Mouse (Mus musculus) embryonic facial prominence, embryonic 15.5 days (tissue): ENCODE data around the gene Olfm3. TPM values are rescaled to one million over a fixed set of nuclear protein-coding genes. Genes with fewer than 3 reads are reported as not detected.

ENCODE experiments used
- ATAC-seq: fragments of 200-750 bp; cut with Nextera tagmentation; 2 replicates; pipeline ENCODE4 v1.8.0; 2017; ENCODE audit warnings: low read depth, moderate TSS enrichment; ENCODE audit not compliant: insufficient number of reproducible peaks, low FRiP score, low TSS enrichment
- H3K27ac ChIP-seq: fragments of 300-500 bp; sonication (generic); replicated peaks from 2 replicates; pipeline ENCODE4 v1.5.1; 2015; ENCODE audit warnings: mild to moderate bottlenecking, inconsistent platforms
- H3K27me3 ChIP-seq: fragments of 300-500 bp; sonication (generic); 2 replicates; pipeline ENCODE4 v1.6.1; 2015; ENCODE audit warnings: inconsistent platforms
- H3K36me3 ChIP-seq: fragments of 300-500 bp; sonication (generic); 2 replicates; pipeline ENCODE4 v1.6.1; 2015; ENCODE audit warnings: mild to moderate bottlenecking, inconsistent platforms
- H3K4me1 ChIP-seq: fragments of 300-500 bp; sonication (generic); 2 replicates; pipeline ENCODE4 v1.6.1; 2015; ENCODE audit warnings: inconsistent platforms
- H3K4me2 ChIP-seq: fragments of 300-500 bp; sonication (generic); replicated peaks from 2 replicates; pipeline ENCODE4 v1.6.1; 2015; ENCODE audit warnings: mild to moderate bottlenecking, inconsistent platforms
- H3K4me3 ChIP-seq: fragments of 300-500 bp; sonication (generic); replicated peaks from 2 replicates; pipeline ENCODE4 v1.5.1; 2015; ENCODE audit warnings: mild to moderate bottlenecking, inconsistent platforms
- H3K9ac ChIP-seq: fragments of 300-500 bp; sonication (generic); 2 replicates; pipeline ENCODE4 v1.6.1; 2015; ENCODE audit warnings: inconsistent platforms
- H3K9me3 ChIP-seq: fragments of 300-500 bp; sonication (generic); replicated peaks from 2 replicates; pipeline ENCODE4 v1.6.1; 2016; ENCODE audit warnings: inconsistent platforms
- WGBS: fragments of 180-500 bp; shearing (Covaris S2); methylation state at CpG from one replicate; pipeline ENCODE4 v1.1.7; 2015; 5-methylcytosine and 5-hydroxymethylcytosine counted together
- polyA plus RNA-seq: library from polyadenylated mRNA; unstranded; fragments of >200 nt; fragmentation: Nextera tagmentation; extraction: Ambion mirVana; gene quantifications from 2 replicates; pipeline ENCODE4 v1.2.1, GENCODE M21; 2015

The Olfm3 gene
- polyA plus RNA-seq, 1 experiment from 2014 or later = 0.12 TPM

DNA sequence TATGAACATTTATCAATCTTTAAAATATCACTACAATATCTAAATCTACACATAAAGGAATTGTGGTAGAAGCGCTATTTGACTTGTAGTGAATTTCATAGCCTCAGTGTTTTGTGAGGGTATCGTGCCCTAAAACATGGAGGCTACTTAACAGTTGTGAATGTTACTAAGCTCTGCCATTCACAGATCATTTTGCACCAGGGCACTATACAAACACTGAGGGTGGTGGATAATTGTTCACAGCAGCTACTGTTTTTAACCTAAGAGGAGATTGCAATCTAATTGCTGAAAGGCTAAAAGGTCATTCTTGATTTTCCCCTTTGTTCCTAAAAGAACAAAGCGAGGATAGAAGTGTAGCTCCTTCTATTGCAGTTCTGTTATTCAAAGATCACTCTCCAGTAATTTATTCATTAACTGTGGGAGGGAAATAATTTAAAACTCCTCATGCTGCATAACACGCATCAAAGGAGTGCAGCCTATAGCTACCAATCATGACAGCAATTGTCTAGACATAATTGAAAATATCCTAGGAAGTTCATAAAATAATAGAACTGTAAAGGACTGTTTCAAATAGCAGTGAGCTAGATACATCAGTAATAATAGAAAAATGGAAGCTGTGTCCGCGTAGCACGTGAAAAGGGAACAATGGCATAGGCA is 55.6 kb downstream of the Olfm3 start:
- Histone ChIP-seq H3K9me3 (no peaks in the 10 kb centered on the region), H3K4me1 (no peaks in the 10 kb centered on the region), H3K27ac (no peak overlapping the region), H3K4me3 (no peak overlapping the region), H3K4me2 (no peak overlapping the region), H3K36me3 (no peaks in the 10 kb centered on the region), H3K9ac (no peak overlapping the region), H3K27me3 (no peaks in the 10 kb centered on the region)
- ATAC-seq = no peak
- WGBS = 60% methylated on average over 7 of the region's 7 CpGs

DNA sequence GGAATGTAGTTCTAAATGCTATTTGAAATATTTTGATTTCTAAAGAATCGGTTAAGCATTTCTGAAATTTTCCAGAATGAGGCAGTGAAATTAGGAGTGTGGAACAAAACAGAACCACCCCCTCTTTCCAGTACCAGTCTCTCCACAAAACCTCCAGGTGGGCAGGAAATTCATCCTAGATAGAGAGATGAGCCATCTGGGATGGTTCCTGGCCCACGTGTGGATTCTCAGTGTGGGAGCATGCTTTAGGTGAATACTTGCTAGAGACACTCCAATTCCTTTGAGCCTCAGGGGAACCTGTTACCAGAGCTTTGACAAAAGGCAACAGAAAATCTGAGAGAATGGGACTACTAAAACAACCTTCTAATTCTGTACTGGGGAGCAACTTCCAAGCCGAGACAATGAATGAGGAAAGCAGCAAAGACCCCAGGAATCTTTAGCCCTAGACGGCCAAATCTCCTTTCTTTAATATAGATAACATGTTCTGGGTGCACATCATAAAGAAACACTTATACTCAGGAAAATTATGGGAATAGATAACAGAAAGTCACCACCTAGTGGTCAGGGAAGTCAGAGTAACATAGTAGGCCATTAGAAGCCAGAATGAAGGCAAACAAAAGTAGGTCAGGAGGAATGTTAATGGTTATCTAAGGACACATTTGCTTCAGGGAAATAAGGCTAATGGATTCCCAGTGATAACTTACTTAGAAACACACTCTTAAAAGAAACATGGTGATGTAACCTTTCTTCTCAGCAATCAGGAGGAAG is 58.6 kb downstream of the Olfm3 start:
- Histone ChIP-seq H3K9me3 (no peaks in the 10 kb centered on the region), H3K4me1 (no peaks in the 10 kb centered on the region), H3K36me3 (no peaks in the 10 kb centered on the region), H3K9ac (no peak overlapping the region), H3K27me3 (no peaks in the 10 kb centered on the region), H3K4me2 (no peak overlapping the region), H3K27ac (no peak overlapping the region), H3K4me3 (no peak overlapping the region)
- WGBS = 66% methylated on average over 4 of the region's 4 CpGs
- no peak for ATAC-seq

DNA sequence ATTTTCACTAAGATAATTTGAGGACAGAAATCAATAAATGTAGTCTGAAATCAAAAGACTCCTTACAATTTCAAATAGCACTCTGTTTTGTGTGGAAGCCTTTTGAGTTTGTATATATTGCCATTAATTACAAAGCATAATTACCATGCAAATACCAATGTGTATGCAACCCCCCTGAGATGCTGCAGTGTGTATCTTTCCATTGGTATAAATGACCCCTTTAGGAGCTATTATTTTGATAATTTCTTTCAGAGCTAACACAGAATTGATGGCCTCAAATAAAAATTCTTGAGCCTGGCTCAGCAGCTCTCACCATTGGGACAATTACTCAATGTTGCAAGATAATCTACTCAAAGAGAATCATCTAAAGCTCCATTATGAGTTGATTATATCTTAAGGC is 67.3 kb downstream of the Olfm3 start:
- Histone ChIP-seq H3K27ac (no peak overlapping the region), H3K36me3 (no peaks in the 10 kb centered on the region), H3K4me3 (no peak overlapping the region), H3K4me1 (no peaks in the 10 kb centered on the region), H3K27me3 (no peaks in the 10 kb centered on the region), H3K4me2 (no peak overlapping the region), H3K9ac (no peak overlapping the region), H3K9me3 (no peaks in the 10 kb centered on the region)
- ATAC-seq = no peak

DNA sequence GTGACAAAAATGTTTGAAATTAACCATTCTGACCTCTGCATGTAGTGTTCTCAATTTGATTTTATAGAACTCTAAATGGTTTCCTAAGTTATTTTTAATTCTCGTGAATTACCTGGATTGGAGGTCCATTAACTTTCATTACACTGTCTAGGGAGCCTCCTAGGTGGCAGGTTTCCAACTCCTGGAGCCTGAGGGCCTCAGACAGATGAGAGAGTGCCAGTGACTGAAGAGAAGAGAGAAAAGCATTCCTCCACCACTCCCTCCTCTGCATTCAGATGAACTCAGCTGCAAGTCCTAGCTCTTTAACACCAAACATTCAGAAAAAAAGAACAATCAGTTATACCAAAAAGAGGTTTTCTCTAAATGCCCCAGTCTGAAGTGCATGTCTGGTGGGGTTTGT is 68.6 kb downstream of the Olfm3 start:
- no peak overlapping the region for H3K4me3 ChIP-seq
- no peak for ATAC-seq
- H3K9ac ChIP-seq = no peak overlapping the region
- WGBS = 28% methylated on average over 1 of the region's 1 CpGs
- no peaks in the 10 kb centered on the region for H3K36me3 ChIP-seq
- H3K27ac ChIP-seq = no peak overlapping the region
- H3K9me3 ChIP-seq = no peaks in the 10 kb centered on the region
- H3K27me3 ChIP-seq = no peaks in the 10 kb centered on the region
- H3K4me1 ChIP-seq = no peaks in the 10 kb centered on the region
- H3K4me2 ChIP-seq = no peak overlapping the region

DNA sequence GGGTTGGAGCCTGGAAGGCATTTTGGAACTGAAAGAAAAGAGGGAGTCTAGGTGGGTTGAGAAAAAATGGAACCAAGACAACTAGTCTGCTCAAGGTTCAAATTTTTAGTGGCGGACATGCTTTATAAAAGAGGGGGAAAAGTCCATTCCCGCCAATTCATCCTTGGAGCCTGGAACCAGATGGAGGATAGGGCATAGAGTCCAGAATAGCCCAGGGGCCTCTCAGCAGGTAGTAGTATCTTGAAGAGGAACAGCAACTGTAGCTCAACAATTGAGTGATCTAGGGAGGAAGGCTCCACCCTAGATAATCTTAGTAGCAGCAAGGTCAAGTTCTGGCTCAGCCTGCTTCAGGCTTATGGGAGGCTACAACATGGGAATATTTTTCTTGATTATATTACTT is 87.0 kb downstream of the Olfm3 start:
- no peaks in the 10 kb centered on the region for H3K36me3 ChIP-seq
- H3K4me1 ChIP-seq = no peaks in the 10 kb centered on the region
- no peak for ATAC-seq
- WGBS = 93% methylated on average over 2 of the region's 2 CpGs
- H3K27ac ChIP-seq = no peak overlapping the region
- no peaks in the 10 kb centered on the region for H3K27me3 ChIP-seq
- no peaks in the 10 kb centered on the region for H3K9me3 ChIP-seq
- no peak overlapping the region for H3K4me3 ChIP-seq
- H3K4me2 ChIP-seq = no peak overlapping the region
- H3K9ac ChIP-seq = no peak overlapping the region

DNA sequence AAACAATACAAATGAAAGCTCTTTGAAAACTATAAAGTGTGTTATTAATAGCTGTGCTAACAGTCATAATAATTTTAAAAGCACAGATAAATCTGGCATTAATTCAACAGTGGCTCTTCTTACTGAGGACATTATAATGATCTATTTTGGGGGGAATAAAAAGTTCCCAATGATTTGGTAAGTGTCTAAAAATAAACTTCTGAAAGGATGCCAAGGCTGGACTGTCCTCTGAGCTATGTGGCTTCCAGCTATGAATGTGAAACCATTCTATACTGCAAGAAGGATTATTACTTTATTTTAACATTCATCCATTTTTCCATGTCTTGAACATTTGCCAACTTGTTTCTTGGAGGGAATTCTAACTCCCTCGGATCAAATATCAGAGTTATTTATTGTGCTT is 92.1 kb downstream of the Olfm3 start:
- H3K9ac ChIP-seq = no peak overlapping the region
- H3K27me3 ChIP-seq = no peaks in the 10 kb centered on the region
- H3K27ac ChIP-seq = no peak overlapping the region
- WGBS = 45% methylated on average over 1 of the region's 1 CpGs
- H3K36me3 ChIP-seq = no peaks in the 10 kb centered on the region
- ATAC-seq = no peak
- H3K4me1 ChIP-seq = no peaks in the 10 kb centered on the region
- H3K4me3 ChIP-seq = no peak overlapping the region
- H3K9me3 ChIP-seq = no peaks in the 10 kb centered on the region
- no peak overlapping the region for H3K4me2 ChIP-seq

DNA sequence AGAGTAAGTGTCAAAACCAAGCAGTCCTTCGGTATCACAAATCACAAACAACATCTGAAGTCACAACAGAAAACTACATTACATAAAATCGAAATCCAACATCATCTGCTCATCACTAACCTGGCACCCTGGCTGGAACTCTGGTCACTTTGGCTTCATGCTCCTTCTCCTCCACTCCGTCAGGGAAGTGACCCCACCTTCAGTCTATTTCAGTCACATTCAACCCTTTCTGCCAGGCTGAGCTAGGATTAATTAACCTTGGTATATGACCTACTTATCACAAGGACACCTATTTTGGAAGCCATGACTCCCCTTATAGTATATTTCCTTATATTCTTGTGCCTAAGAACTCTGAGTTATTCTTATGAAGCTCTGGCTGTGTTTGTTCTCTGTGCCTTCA is 123.7 kb downstream of the Olfm3 start:
- 73% methylated on average over 3 of the region's 3 CpGs for WGBS
- Histone ChIP-seq H3K27me3 (no peaks in the 10 kb centered on the region), H3K4me3 (no peak overlapping the region), H3K36me3 (no peaks in the 10 kb centered on the region), H3K4me1 (no peaks in the 10 kb centered on the region), H3K9ac (no peak overlapping the region), H3K27ac (no peak overlapping the region), H3K9me3 (no peaks in the 10 kb centered on the region), H3K4me2 (no peak overlapping the region)
- ATAC-seq = no peak

DNA sequence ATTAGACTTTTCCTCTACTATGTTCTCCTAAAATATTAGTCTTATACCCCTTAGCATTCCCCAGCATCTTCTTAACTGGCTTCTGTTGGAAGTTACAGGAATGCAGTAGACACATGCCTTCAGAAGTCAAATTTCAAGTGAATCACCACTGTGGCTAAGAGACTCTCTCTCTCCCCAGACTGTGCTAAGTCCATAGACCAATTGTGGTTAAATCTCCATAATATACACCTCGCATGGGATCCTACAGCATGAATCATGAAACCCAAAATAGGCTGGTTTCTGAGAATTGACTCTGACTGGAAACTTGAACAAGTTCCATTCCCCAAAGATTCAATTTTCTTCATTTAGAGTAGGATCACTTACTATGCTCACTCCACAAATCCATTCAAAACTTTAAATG is 124.2 kb downstream of the Olfm3 start:
- no peak overlapping the region for H3K27ac ChIP-seq
- H3K36me3 ChIP-seq = no peaks in the 10 kb centered on the region
- H3K9ac ChIP-seq = no peak overlapping the region
- whole genome bisulfite sequencing = 52% methylated on average over 1 of the region's 1 CpGs
- no peak overlapping the region for H3K4me3 ChIP-seq
- H3K9me3 ChIP-seq = no peaks in the 10 kb centered on the region
- H3K4me2 ChIP-seq = no peak overlapping the region
- peak; percentile 70 for ATAC-seq
- no peaks in the 10 kb centered on the region for H3K27me3 ChIP-seq
- H3K4me1 ChIP-seq = no peaks in the 10 kb centered on the region

DNA sequence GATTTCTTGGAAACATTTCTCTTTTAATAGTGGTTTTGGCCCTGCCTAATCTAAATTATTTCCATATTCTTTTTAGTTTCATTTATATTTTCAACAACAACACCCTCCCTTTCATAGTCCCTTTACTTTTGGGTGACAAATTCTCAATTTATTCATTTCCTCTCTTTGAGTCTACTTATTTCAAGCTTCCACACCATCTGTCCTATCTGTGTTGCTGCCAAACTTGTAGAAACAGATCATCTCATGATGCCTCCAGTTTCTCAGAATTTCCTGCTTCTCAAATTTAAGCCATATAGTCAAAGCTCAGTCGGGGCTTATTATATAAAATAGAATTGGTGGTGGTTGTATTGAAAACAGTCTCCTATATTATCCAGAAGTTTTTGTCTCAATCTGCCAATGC is 124.7 kb downstream of the Olfm3 start:
- Histone ChIP-seq H3K4me3 (no peak overlapping the region), H3K36me3 (no peaks in the 10 kb centered on the region), H3K27me3 (no peaks in the 10 kb centered on the region), H3K4me2 (no peak overlapping the region), H3K9me3 (no peaks in the 10 kb centered on the region), H3K27ac (no peak overlapping the region), H3K9ac (no peak overlapping the region), H3K4me1 (no peaks in the 10 kb centered on the region)
- WGBS = 68% methylated on average over 1 of the region's 1 CpGs
- no peak for ATAC-seq

DNA sequence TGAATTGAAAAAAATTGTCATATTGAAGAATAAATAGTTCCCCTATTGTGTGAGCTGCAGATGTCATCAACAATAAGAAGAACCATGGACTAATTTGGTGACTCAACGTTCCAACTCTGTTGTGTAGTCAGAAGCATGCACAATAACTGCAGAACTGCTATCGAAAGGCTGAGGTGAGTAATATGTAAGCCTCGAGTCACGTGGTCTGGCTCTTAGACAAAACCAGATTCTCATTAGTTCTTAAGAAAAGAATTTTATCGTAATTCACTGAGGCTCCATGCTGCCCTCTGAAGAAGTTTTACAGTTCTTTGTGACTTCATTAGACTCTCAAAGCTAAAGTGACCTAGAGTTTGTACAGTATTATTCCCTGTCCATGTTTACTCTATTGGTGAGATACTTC is 145.2 kb downstream of the Olfm3 start:
- no peak overlapping the region for H3K27ac ChIP-seq
- H3K4me1 ChIP-seq = no peaks in the 10 kb centered on the region
- H3K9me3 ChIP-seq = no peaks in the 10 kb centered on the region
- no peak overlapping the region for H3K4me2 ChIP-seq
- no peaks in the 10 kb centered on the region for H3K36me3 ChIP-seq
- no peaks in the 10 kb centered on the region for H3K27me3 ChIP-seq
- no peak for ATAC-seq
- 85% methylated on average over 5 of the region's 5 CpGs for WGBS
- no peak overlapping the region for H3K9ac ChIP-seq
- no peak overlapping the region for H3K4me3 ChIP-seq

DNA sequence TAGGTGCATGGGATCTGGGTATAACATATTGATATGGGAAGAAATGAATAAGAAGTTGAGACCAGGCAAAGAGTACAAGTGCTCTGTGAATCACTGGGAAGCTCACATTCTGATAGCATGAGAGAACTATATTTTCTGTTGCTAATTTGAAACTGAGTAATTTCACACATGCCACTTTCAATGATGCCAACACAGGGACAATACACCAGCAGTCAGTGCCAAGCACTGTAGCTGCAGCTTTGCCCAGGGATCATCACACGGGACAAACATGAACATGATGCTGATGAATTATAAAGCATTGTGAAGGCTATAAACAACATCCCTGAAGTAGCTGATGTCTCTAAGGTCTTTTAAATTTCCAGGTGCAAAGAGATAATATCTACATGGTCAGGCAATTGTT is 161.0 kb downstream of the Olfm3 start:
- ATAC-seq = no peak
- Histone ChIP-seq H3K4me2 (no peak overlapping the region), H3K4me3 (no peak overlapping the region), H3K4me1 (no peaks in the 10 kb centered on the region), H3K27me3 (no peaks in the 10 kb centered on the region), H3K9ac (no peak overlapping the region), H3K9me3 (no peaks in the 10 kb centered on the region), H3K36me3 (no peaks in the 10 kb centered on the region), H3K27ac (no peak overlapping the region)
- WGBS = 69% methylated on average over 1 of the region's 1 CpGs
